Mouse (Mus musculus): ENCODE measurements around the gene Cldn6. TPM values are rescaled to one million over a fixed set of nuclear protein-coding genes. Genes with fewer than 3 reads are reported as not detected.

Gene Cldn6
- polyA plus RNA-seq, 1 experiment: not detected

GRCm38 (mm10) chr17:23658450-23658849 is 20.6 kb upstream of the Cldn6 start:
- Histone ChIP-seq H3K4me3 (ENCODE audit: insufficient read depth, low read length) (no peak overlapping the region), H3K27ac (ENCODE audit: insufficient read depth, low read length) (no peak overlapping the region), H3K4me1 (ENCODE audit: control insufficient read depth, insufficient read depth, low read length) (no peaks in the 10 kb centered on the region)
- no peak for TF ChIP-seq POLR2A (IDR thresholded peaks at IDR 0.05; ENCODE audit: low read depth, low read length)
- no peak for TF ChIP-seq CTCF (IDR thresholded peaks at IDR 0.05; ENCODE audit: borderline replicate concordance, insufficient read depth, low read length)

GRCm38 (mm10) chr17:23660117-23660875 is 18.8 kb upstream of the Cldn6 start, which contains the start of gene Bicdl2:
TSS of gene Bicdl2 (plus strand) at chr17:23660506.
- no peak for TF ChIP-seq POLR2A (IDR thresholded peaks at IDR 0.05; ENCODE audit: low read depth, low read length)
- TF ChIP-seq CTCF (IDR thresholded peaks at IDR 0.05; ENCODE audit: borderline replicate concordance, insufficient read depth, low read length): peak; percentile 50; the same call in 1 of the 2 replicates
- no peaks in the 10 kb centered on the region for H3K4me1 ChIP-seq (ENCODE audit: control insufficient read depth, insufficient read depth, low read length)
- no peak within 1 kb of the TSS for H3K27ac ChIP-seq (ENCODE audit: insufficient read depth, low read length)
- H3K4me3 ChIP-seq (ENCODE audit: insufficient read depth, low read length): no peak within 1 kb of the TSS

GRCm38 (mm10) chr17:23660876-23661200 is 18.2 kb upstream of the Cldn6 start:
- Histone ChIP-seq H3K27ac (ENCODE audit: insufficient read depth, low read length) (no peak overlapping the region), H3K4me1 (ENCODE audit: control insufficient read depth, insufficient read depth, low read length) (no peaks in the 10 kb centered on the region), H3K4me3 (ENCODE audit: insufficient read depth, low read length) (no peak overlapping the region)
- TF ChIP-seq POLR2A (IDR thresholded peaks at IDR 0.05; ENCODE audit: low read depth, low read length) (no peak), CTCF (IDR thresholded peaks at IDR 0.05; ENCODE audit: borderline replicate concordance, insufficient read depth, low read length) (no peak)

GRCm38 (mm10) chr17:23661526-23661925 is 17.5 kb upstream of the Cldn6 start:
- Histone ChIP-seq H3K4me3 (ENCODE audit: insufficient read depth, low read length) (no peak overlapping the region), H3K4me1 (ENCODE audit: control insufficient read depth, insufficient read depth, low read length) (no peaks in the 10 kb centered on the region)
- TF ChIP-seq POLR2A (IDR thresholded peaks at IDR 0.05; ENCODE audit: low read depth, low read length): no peak
- TF ChIP-seq CTCF (IDR thresholded peaks at IDR 0.05; ENCODE audit: borderline replicate concordance, insufficient read depth, low read length): peak; percentile 34

GRCm38 (mm10) chr17:23664556-23665021 is 14.5 kb upstream of the Cldn6 start:
- TF ChIP-seq POLR2A (IDR thresholded peaks at IDR 0.05; ENCODE audit: low read depth, low read length): no peak
- TF ChIP-seq CTCF (IDR thresholded peaks at IDR 0.05; ENCODE audit: borderline replicate concordance, insufficient read depth, low read length): 0 out of 2 replicates have a peak, but pooled peaks have one; percentile 15
- Histone ChIP-seq H3K27ac (ENCODE audit: insufficient read depth, low read length) (no peak overlapping the region), H3K4me1 (ENCODE audit: control insufficient read depth, insufficient read depth, low read length) (no peaks in the 10 kb centered on the region), H3K4me3 (ENCODE audit: insufficient read depth, low read length) (no peak overlapping the region)

More at GRCm38 (mm10) chr17:23661526-23661925, 17.5 kb upstream of the Cldn6 start:
- H3K27ac ChIP-seq (ENCODE audit: insufficient read depth, low read length): no peak overlapping the region

GRCm38 (mm10) chr17:23665511-23665910 is 13.5 kb upstream of the Cldn6 start:
- Histone ChIP-seq H3K4me1 (ENCODE audit: control insufficient read depth, insufficient read depth, low read length) (no peaks in the 10 kb centered on the region), H3K4me3 (ENCODE audit: insufficient read depth, low read length) (no peak overlapping the region), H3K27ac (ENCODE audit: insufficient read depth, low read length) (no peak overlapping the region)
- no peak for TF ChIP-seq POLR2A (IDR thresholded peaks at IDR 0.05; ENCODE audit: low read depth, low read length)
- no peak for TF ChIP-seq CTCF (IDR thresholded peaks at IDR 0.05; ENCODE audit: borderline replicate concordance, insufficient read depth, low read length)

GRCm38 (mm10) chr17:23670516-23671074 is 8.5 kb upstream of the Cldn6 start:
- no peak for TF ChIP-seq CTCF (IDR thresholded peaks at IDR 0.05; ENCODE audit: borderline replicate concordance, insufficient read depth, low read length)
- TF ChIP-seq POLR2A (IDR thresholded peaks at IDR 0.05; ENCODE audit: low read depth, low read length): no peak
- Histone ChIP-seq H3K4me3 (ENCODE audit: insufficient read depth, low read length) (no peak overlapping the region), H3K27ac (ENCODE audit: insufficient read depth, low read length) (no peak overlapping the region), H3K4me1 (ENCODE audit: control insufficient read depth, insufficient read depth, low read length) (no peaks in the 10 kb centered on the region; the same call in 1 of the 2 replicates)

GRCm38 (mm10) chr17:23671519-23671918 is 7.5 kb upstream of the Cldn6 start:
- no peak overlapping the region for H3K27ac ChIP-seq (ENCODE audit: insufficient read depth, low read length)
- TF ChIP-seq POLR2A (IDR thresholded peaks at IDR 0.05; ENCODE audit: low read depth, low read length) (no peak), CTCF (IDR thresholded peaks at IDR 0.05; ENCODE audit: borderline replicate concordance, insufficient read depth, low read length) (no peak)
- no peaks in the 10 kb centered on the region; the same call in 1 of the 2 replicates for H3K4me1 ChIP-seq (ENCODE audit: control insufficient read depth, insufficient read depth, low read length)
- no peak overlapping the region for H3K4me3 ChIP-seq (ENCODE audit: insufficient read depth, low read length)

GRCm38 (mm10) chr17:23672761-23673160 is 6.3 kb upstream of the Cldn6 start:
- TF ChIP-seq CTCF (IDR thresholded peaks at IDR 0.05; ENCODE audit: borderline replicate concordance, insufficient read depth, low read length): no peak
- TF ChIP-seq POLR2A (IDR thresholded peaks at IDR 0.05; ENCODE audit: low read depth, low read length): no peak
- peak overlapping the region; percentile 83 for H3K4me3 ChIP-seq (ENCODE audit: insufficient read depth, low read length)
- H3K27ac ChIP-seq (ENCODE audit: insufficient read depth, low read length): no peak overlapping the region
- H3K4me1 ChIP-seq (ENCODE audit: control insufficient read depth, insufficient read depth, low read length): no peaks in the 10 kb centered on the region; the same call in 1 of the 2 replicates

Data from embryonic fibroblast, embryonic 13.5 days (primary cell).